Mouse (Mus musculus) brain, embryonic 14.5 days (tissue): ENCODE measurements around the gene Sept5. TPM values are rescaled to one million over a fixed set of nuclear protein-coding genes. Genes with fewer than 3 reads are reported as not detected.

Experiments used
- DNase-seq: peaks from one replicate; pipeline ENCODE4 v3.0.0-alpha.2; 2011; ENCODE audit warnings: low read depth
- CTCF ChIP-seq: fragments of 200-500 bp; IDR thresholded peaks from 2 replicates; pipeline ENCODE4 v1.5.1; 2012; ENCODE audit warnings: inconsistent platforms, mild to moderate bottlenecking, moderate library complexity, borderline replicate concordance; ENCODE audit not compliant: insufficient read depth, insufficient read length; ENCODE audit errors: extremely low read depth
- POLR2A ChIP-seq: fragments of 200-500 bp; IDR thresholded peaks from 2 replicates; pipeline ENCODE4 v1.6.1; 2012; ENCODE audit warnings: mild to moderate bottlenecking, inconsistent platforms, borderline replicate concordance; ENCODE audit not compliant: poor library complexity, insufficient read depth, insufficient read length, severe bottlenecking; ENCODE audit errors: extremely low read depth
- polyA plus RNA-seq: library from polyadenylated mRNA; depleted of rRNA; stranded (reverse); fragments of >200 nt; gene quantifications from 2 replicates; pipeline ENCODE4 v1.2.3, GENCODE M21; 2012

Sept5 gene
- polyA plus RNA-seq, 1 experiment = 348 TPM

DNA sequence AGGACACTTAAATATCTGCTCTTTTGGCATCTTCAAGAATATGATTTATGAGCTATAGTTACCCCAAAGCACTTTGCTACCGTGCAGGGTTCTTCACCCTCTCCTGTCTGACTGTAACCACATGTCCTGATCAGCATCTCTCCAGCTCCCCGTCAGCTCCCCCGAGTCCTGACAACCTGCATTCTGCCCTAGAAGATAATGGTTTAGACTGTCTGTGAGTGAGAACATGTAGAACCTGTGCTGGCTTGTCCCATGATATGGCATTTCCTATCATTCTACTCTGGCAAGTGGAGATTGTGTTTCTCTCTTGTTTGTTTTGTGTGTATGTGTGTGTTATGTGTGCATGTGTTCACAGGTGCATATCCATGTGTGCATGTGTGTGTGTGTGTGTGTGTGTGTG lies 31.7 kb downstream of the Sept5 start:
- DNase-seq = no peak
- TF ChIP-seq CTCF = no peak
- TF ChIP-seq POLR2A = no peak

GRCm38 (mm10) chr16:18596255-18596654 lies 33.5 kb downstream of the Sept5 start:
- no peak for DNase-seq
- TF ChIP-seq POLR2A (no peak), CTCF (no peak)

GRCm38 (mm10) chr16:18593930-18594329 lies 35.8 kb downstream of the Sept5 start:
- TF ChIP-seq CTCF (no peak), POLR2A (no peak)

GRCm38 (mm10) chr16:18591047-18592018 lies 38.4 kb downstream of the Sept5 start:
- no peak for DNase-seq
- TF ChIP-seq POLR2A (no peak), CTCF (peak; percentile 35; the same call in 1 of the 2 replicates)

More at GRCm38 (mm10) chr16:18593930-18594329, 35.8 kb downstream of the Sept5 start:
- DNase-seq = no peak

DNA sequence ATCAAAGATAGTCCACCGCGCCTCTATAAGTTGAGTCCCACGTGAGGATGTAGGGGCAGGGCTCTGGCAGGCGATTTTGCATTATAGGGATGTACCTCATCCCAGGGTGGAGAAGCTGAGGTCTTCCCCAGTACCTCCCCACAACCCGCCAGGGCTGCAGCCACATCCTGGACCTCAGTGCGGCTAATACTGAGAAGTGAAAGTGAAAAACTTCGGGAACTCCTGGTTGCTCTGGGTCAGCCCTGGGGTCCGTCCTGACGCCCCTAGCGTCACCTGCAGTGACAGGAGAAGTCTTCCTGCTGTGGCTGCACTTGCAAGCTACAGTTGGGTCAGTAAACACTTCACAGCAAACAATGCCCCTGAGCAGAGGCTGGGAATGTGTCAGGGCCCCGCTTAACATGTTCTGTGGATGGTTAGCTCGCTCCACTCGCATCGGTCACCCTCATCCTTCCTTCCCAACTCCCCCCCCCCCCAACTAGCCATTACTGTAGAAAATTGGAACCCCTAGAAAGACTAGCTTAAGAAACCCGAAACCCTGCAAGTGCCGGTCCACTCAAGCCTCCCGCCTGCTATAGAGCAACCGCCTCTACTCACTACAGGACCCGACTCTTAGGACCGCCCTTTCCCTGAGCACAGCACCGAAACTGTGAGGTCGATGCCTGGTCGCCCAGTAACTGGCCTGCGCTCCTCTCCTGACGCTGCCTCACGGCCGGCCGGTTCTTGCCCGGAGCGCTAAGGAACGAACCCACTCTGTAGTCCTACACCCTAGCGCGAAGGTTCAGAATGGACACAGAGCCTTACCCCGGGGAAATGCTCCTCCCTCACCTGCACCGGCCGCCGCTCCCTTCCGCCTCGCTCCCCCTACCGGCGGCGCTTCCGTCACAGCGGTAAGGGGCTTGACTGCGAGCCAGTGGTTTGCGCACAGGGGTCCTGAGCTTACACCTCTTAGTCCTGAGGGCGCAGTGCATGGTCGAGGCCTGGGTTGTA lies 39.7 kb downstream of the Sept5 start, which contains the start of gene Tbx1:
TSS of gene Tbx1 (minus strand) at position 868 of the 987 bp plus-strand sequence.
- DNase-seq = no peak
- TF ChIP-seq POLR2A = no peak
- TF ChIP-seq CTCF = peak; percentile 43; the same call in 1 of the 2 replicates

- TF ChIP-seq CTCF (no peak), POLR2A (no peak)
- DNase-seq = no peak
Measured at GRCm38 (mm10) chr16:18589080-18589621, 40.6 kb downstream of the Sept5 start.

DNA sequence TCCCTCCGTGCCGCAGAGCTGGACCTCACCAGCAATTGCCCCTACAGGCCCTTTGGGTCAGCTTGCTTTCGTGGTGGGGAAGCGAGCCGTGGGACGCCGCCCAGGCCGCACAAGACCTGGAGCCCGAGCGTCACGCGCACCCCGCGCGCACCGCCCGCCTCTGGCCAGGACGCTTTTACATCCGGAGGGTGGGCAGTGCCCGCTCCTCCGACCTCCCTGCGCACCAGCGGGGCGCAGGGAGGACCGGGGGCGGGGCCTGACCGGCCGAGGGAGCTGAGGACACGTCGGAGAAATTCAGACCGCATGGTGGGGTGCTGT lies 41.1 kb downstream of the Sept5 start:
- no peak for DNase-seq
- TF ChIP-seq POLR2A (no peak), CTCF (no peak)

DNA sequence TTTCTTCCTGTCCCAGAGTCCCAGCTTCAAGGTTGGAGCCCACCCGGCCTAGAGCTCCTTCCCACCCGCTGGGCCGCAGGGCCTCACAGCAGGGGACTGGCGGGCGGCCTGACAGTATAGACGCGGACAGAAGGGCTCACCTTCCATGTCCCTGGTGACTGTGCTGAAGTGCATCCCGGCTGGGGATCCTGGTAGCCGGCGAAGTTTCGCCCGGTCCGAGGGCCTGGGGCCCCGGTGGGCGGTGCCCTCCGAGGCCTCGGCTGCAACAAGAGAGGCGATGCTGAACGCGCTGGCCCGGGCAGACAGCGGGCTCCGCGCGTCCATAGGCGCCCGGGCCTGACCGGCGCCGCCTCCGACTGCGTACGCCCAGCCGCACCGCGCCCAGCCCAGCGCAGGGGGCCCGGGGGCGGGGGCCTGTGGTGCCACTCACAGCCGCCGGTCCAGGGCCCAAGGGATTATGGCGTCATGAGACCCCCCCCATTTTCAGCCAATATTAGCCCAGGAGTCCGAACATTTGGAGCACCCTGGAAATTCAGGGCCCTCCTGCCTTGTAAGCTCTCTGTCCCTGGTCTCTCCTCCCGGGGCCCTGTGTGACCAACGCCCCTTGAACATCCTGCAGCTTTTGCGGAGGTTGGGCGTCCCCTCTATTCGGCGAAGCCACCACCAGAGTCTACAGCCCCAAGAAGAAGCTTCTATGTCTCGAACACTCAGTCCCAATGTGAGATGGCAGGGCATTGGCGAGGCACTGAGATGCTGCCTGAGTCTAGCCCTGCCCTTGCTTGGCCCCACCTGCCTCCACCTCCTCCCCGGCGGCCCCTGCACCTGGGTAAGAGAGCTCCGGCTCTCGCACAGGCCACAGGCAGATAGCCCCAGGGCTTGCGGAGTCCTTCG lies 41.7 kb downstream of the Sept5 start:
- no peak for DNase-seq
- TF ChIP-seq CTCF (no peak), POLR2A (no peak)

GRCm38 (mm10) chr16:18586906-18587546 lies 42.7 kb downstream of the Sept5 start:
- no peak for DNase-seq
- TF ChIP-seq CTCF (no peak), POLR2A (no peak)
